Mouse (Mus musculus) frontal cortex, adult (tissue): ENCODE measurements at regions not wholly inside any gene's neighbourhood (a gene's known extent, or its start where the extent isn't known, plus 50 kb on each side); places are given as distances from the start of the nearest gene placed in this dataset.

Source experiments
- ATAC-seq: cut with Nextera tagmentation; 2 replicates; pipeline ENCODE4 v1.9.2; 2017; ENCODE audit warnings: mild to moderate bottlenecking, moderate library complexity, mixed read lengths; ENCODE audit not compliant: low TSS enrichment

DNA sequence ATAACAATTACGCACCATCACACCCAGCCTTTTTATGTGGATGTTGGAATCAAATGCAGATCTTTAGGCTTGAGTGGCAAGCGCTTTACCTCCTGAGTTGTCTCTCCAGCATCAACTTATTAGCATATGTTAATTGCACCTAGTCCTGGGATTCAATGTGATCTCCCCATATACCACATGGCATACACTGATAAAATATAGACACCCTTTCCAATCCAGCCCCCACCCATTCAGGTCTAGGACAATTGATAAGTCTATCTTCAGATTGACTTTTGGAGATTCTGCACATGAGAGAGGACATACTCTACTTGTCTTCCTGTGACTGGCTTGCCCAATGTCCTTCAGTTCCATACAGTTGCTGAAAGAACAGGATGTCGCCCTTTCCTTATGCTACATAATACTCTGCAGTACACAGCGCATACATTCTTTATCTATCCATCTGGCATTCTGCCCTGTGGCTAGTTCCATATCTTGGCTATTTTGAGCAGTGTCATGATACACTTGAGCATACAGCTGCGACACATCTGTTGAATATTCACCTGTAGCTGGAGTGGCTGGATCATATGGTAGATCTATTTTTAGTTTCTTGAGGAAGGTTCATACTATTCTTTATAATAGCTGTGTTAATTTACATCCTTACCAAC, 120.3 kb downstream of the Gsdmc2 start:
- no peak for ATAC-seq

- no peak for ATAC-seq
Observed at GRCm38 (mm10) chr15:63722991-63723390, 122.0 kb downstream of the Gsdmc2 start.

- peak; percentile 41; the same call in 1 of the 2 replicates for ATAC-seq
Observed at GRCm38 (mm10) chr15:63721669-63722357, 123.2 kb downstream of the Gsdmc2 start.

DNA sequence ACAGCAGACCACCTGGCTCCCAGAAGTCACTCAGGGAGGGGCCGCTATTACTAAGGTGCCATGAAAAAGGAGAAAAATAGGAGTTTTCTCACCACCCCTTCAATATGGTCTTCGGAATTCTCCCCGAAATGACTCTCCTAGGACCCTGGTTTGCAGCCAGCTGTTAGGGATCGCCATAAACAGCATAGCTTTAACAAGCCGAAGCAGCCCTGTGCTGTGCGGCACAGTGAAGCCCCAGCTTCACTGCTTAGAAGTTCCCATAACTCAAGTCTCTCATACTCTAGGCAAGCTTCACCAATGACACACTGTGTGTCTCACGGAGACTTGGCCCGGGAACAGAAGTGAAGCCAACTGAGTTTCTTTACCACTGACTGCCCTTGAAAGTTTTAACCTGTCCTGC, 127.2 kb downstream of the Gsdmc2 start:
- no peak for ATAC-seq

GRCm38 (mm10) chr15:63713697-63714096, 131.3 kb downstream of the Gsdmc2 start:
- no peak for ATAC-seq

DNA sequence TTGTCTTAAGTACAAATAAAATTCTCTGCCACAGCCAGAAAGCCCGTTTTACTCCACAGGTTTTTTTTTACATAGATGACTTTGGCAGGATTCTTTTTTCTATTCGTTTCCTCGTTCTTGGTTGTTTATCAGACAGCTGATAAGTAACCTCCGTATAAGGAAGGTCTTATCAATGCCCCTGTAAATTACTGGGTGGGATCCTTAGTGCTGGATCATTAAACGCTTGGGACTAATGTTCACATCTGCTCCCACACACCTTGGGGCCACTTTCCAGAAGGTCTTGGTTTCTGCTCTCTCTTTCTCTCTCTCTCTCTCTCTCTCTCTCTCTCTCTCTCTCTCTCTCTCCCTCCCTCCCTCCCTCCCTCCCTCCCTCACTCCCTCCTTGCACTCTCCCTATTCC, 134.6 kb downstream of the Gsdmc2 start:
- no peak for ATAC-seq

DNA sequence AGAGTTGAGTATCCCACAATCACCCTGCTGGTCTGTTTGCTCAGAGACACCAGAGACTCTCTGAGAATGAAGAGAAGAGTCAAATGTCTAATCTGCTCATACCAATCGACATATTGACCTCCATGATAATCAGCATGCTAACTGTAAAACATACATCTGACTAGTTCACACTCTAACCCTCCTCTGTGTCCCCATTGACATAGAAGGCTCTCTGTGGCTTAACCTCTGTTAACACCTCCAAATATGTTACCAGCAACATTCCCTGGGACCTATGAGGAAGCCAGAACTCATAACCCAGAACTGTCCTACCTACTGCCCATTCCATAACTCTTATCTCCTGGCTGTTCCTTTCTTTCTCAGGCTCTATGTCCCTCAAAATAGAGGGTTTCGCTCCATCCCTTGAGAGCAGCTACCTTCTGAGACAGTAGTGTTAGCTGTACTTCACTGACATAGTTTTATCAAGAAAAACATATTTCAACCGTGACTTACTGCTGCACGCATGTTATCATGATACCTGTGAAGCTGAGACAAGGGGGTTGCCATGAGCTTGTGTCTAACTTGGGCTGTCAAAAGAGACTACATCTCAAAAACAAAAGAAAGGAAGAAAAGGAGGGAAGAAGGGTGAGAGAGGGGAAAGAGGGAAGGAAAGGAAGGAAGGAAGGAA, 135.6 kb downstream of the Gsdmc2 start:
- ATAC-seq, result no peak

DNA sequence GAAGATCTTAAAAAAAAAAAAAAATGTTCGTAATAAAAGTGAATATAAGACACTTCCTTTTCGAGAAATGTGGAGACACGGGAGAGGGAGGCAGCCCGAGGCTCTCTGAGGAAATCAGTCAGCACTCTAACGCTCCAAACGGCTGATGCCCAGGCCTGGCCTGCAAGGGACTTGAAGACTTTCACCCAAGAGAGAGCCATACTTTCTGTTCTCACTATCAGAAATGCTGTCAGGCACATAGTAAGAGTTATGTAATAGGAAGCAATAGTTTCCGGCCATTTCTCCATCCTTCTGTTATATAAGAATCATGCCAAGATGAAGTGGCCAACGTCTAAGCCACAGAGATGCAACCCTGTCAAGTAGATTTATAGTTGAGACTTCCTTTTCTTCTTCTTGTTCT, 140.3 kb downstream of the Gsdmc2 start:
- no peak for ATAC-seq

DNA sequence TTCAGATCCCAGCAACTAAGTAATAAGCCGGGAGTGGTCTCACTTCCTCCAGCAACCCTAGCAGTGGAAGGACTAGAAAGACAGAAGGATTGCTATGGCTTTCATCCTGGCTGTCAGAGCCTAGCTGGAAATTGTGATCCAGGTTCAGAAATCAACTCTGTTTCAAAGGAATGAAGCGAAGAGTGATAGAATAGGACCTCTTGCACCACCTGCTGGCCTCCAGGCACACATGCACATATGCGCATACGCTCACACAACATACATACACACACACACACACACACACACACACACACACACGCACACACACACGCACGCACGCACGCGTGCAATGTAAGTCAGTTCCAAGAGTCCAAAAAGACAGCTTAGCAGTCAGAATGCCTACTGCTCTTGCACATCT, 147.1 kb downstream of the Gsdmc2 start:
- no peak for ATAC-seq

DNA sequence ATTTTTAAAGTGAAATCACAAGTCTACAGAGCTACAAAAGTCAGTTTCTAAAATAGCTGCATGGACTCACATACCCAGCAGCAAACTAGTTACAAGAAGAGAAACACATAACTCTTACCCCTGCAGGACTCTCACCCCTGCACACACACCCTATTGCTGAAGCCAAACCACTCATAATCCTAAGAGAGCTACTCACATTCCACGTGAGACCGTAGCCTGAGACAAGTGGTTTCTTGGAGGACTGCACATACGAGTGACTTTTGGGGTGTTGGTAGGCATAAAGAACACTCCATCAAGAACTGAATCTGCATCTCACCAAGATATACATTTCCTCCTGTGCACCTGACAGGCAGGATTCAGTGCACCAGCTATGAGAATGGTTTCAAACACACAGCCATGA, 150.8 kb downstream of the Gsdmc2 start:
- ATAC-seq, result no peak

DNA sequence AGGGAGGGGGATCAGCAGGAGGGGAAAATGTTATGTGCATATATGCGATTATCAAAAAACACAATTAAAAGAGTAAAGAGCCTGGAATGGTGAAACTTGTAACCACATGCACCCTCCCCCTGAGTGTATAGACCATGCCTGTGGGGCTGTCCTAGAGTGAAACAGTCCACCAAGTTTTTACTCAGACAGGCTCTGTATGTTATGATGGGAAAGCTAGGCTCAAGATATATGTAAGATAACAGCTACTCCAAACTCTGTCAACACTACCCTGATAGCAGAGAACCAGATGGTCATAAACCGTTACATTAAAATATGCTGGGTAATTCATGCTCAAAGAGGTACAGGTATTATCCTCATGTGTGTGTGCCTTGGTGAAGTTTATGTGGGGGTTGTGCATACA, 151.4 kb downstream of the Gsdmc2 start:
- ATAC-seq, result no peak

GRCm38 (mm10) chr15:63692491-63693295, 152.3 kb downstream of the Gsdmc2 start:
- no peak for ATAC-seq

DNA sequence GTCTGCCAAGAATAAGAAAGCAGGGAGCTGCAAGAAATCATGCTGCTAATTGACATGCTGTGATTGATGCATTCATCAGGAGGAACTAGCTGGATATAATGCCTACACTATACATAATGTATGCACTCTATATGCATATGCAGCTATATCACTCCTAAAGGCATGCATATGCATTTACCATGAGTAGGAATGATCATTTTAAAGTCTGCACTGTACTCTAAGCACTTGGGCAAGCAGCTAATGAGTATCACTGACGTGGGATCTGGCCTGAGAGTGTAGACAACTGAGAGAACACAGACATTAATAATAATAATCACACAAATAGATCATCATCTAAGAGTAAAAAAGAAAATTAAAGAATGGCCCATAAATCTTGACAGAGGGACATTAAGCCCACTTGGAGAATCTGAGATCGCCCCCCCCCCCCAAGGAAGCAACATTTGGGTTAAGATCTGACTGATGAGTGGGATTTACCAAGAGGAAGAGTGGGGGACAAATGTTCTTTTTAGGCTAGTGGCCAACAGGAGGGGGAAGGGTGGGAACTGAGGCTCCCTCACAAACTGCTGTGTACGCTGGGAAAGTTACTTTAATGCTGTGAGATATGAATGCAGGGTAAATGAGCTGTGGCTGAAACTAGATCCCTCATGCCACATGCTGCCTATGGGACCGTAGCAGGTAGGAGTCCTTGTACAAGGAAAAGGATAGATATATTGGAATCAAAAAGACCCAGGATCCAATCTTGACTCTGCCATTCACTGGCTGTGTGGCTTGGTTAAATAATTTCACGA, 155.0 kb downstream of the Gsdmc2 start:
- no peak for ATAC-seq

DNA sequence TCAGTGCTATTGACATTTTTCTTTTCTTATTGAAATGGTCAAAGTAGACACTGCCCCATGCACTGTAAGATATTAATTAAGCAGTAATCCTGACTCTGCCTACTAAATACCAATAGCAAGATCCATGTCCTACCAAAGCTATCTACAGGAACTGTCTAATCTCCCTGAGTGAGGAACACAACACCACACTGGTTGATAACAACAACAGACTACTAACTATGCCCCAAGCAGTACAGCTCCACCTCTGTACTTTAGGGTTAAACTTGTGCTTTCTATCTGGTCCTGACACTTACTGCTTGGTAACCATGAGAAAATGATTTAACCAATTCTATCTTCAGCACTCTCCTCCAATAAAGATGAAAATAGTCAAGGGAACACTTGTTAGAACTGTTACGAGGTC, 157.1 kb downstream of the Gsdmc2 start:
- ATAC-seq, result no peak

DNA sequence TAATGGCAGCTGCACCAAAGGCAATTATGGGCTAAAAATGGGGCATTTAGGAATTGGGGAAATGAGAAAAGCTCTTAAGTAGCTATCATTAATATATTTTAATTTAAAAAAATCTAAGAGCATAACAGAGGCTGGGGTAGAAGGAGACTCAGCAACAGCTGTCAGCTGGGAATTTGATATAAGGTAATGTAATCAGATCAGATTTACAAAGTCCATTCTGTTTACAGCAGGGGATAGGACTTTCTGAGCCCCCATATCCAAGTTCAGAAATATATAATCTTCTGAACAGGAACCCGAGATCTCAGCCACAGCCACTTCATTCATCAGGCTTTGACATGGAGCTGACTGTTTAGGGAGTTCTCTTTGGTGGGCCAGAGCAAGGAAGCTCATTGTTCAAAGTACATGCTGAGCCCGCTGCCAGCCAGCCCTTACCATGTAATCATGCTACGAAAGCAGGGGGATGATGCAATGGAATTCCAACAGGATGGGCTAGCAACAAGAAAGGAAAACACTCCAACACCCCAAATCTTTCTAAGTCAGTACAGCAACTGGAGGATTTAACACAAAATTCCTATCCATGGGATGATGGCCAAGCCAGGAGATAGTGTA, 157.9 kb downstream of the Gsdmc2 start:
- ATAC-seq, result no peak

GRCm38 (mm10) chr15:63679984-63680925, 164.7 kb downstream of the Gsdmc2 start:
- ATAC-seq, result peak; percentile 96

- ATAC-seq, result no peak
Observed at GRCm38 (mm10) chr15:63678921-63679320, 166.1 kb downstream of the Gsdmc2 start.

DNA sequence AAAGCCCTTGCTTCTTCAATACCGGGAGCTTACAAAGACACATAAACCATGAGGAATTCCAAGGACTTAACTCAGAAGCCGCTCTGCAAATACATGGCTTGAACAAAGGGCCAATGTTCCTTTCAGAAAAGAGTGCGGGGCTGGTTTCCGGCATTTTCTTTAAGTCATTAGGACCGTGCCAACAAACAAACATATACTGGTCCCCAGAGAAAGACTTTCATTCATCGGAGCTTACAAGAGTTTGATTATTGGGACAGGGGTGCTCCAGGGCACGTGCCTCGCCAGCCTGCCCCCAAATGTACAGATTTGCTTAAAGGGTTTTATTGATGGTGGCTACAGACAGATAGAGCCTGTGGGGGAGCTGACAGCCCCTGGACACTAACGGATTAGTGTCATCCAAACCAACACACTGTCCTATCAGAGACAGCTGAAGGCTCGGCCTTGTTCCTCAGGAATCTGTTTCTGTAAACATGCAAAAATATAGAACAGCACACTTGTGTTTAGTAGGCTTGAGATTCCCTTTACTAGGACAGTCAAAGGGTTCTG, 169.4 kb downstream of the Gsdmc2 start:
- ATAC-seq, result no peak

DNA sequence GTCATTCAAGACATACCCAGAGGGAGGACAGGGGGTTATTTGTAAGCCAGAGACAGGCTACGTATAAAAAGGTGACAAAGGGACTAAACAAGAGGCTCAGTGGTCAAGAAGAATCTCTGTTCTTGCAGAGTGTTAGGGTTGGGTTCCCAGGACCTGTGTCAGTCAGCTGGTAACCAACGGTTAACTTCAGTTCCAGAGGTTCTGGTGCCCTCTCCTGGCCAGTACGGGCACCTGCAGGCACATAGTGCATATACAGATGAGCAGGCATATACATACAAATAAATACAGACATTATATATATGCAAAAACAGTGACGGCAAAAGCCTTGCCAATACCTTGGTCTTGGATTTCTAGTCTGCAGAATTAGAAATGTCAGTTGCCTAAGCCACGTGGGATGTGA, 170.6 kb downstream of the Gsdmc2 start:
- ATAC-seq, result no peak

DNA sequence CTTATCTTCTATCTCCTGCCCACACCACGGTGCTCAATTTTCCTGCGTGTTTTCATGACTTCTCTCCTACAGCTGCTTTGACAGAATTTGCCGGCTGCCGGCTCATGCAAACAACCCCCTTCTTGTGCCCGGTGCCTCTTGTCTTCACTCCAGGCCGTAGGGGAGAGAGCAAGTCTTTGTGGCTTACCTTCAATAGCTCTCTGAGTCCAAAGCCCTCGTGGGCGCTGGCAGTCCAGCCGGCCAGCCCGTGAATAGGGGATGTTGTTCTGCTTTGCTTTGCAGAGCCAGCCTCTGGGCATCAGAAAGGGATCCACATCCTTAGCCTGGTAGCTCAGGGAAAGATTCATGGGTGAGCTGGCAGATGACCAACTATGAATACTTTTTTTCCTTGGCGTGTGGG, 173.9 kb downstream of the Gsdmc2 start:
- peak; percentile 38; the same call in 1 of the 2 replicates for ATAC-seq
